Mouse (Mus musculus): Measurements from ENCODE around the gene Rasd2.

The Rasd2 gene

DNA sequence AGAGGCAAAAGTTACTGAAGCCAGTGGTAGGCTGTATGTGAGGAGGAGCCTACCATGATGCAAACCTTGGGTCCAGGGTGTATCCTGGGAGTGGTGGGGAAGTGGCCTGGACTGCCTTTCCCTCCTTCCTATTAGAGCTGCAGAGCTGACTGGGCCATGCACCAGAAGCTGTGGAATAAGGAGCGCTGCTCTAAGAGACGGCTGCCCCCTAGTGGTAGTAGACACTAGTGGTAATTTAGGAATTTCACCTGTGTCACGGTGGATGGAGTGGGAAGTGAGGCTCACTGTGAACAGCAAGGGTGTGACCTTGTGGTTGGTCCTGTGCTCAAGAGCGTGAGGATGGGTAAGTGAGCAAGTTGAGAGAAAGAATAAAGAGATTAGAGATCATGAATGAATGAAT lies 4.2 kb downstream of the Rasd2 start:
- in situ Hi-C loops (cut with MboI, MseI), result loop anchor here (5.0 to 10.0 kb wide), 3 partner anchors 83 to 146 kb away; no protein-coding TSS in a partner anchor

GRCm38 (mm10) chr8:75219877-75220738 lies 6.4 kb downstream of the Rasd2 start:
- in situ Hi-C loops (cut with MboI, MseI), result loop anchor here (5.0 to 10.0 kb wide), 3 partner anchors 85 to 148 kb away; no protein-coding TSS in a partner anchor

DNA sequence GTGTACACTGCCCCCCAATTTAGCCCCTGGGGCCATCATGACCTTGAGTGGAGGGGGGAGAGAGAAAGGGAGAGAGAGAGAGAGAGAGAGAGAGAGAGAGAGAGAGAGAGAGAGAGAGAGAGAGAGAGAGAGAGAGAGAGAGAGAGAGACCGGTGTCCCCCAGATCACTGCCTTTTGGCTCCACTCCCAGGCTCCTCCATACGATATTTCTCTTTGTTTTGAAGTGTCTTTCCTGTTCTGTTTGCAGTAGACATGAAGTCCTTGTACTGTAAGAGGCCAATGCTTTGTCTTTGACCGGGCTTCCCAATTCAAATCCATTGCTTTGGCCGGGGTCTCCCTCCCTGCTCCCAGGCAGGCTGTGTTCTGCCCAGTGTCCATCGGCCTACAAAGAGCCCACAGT lies 8.9 kb downstream of the Rasd2 start:
- in situ Hi-C loops (cut with MboI, MseI), result no loop called here

DNA sequence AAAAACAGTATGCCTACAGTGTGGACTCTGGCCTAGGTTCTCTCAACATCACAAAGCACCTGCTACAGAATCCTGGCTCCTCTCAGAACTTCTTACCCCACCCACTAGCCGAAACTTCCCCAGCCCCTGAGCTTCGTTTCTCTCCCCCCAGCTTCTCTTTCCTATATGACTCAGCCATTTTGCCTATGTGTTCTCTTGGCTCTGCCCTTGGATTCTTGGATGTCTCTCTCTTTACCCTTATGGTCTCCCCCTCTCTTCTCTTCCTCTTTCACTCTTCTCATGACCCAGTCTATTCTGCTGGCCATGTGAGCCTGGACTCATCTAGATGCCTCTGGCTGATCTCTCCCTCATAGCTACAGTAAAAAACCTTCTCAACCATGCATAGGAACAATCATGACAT lies 13.0 kb downstream of the Rasd2 start:
- in situ Hi-C loops (cut with MboI, MseI), result no loop called here

DNA sequence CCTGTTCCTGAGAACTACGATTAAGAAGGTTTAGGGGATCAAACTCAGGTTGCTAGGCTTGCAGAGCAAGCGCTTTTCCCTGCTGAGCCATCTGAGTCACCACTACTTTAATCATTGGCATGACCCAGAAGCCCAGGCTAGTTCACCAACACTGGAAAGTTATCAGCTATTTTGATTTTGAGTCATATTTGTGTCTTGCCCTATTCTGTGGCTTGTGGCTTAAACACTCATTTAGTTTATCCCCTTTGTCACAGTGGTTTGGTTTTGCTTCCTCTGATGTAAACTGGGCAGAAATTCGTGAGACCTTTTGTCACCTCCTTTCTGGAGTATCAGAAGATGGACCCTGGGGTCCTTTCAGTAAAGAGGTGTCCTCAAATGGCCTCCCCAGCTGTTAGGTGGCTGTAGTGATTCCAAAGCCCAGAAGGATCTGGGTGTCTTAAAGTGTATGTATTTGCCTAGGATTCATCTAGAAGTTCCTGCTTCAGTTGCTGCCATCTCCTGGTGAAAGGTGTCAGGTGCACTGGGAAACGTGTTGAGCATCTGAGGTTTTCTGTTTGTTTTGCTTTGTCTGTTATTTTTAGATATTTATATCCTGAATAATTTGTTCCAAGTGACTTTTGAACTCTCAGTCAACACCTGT lies 20.3 kb downstream of the Rasd2 start:
- in situ Hi-C loops (cut with MboI, MseI), result no loop called here

GRCm38 (mm10) chr8:75247331-75247730 lies 33.6 kb downstream of the Rasd2 start:
- in situ Hi-C loops (cut with MboI, MseI), result no loop called here

GRCm38 (mm10) chr8:75249186-75249585 lies 35.4 kb downstream of the Rasd2 start:
- in situ Hi-C loops (cut with MboI, MseI), result no loop called here

DNA sequence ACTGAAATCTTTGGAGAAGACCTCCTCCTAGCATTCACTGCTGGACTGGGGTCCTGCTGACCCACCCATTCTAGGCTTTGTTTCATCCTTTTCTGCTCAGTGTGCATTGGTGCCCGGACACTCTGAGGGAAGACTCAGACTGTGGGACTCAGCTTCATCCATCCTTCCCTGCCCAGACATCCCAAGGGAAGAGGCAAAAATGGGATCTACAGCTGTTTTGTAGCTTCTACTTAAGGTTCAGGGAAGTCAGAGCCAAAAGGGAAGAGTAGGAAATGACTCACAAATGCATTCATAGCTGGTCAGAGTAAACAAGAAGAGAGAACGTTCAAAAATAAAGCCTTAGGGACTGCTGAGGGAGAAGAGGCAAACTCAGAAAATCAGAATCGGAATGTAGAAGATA lies 40.3 kb downstream of the Rasd2 start:
- in situ Hi-C loops (cut with MboI, MseI), result no loop called here

DNA sequence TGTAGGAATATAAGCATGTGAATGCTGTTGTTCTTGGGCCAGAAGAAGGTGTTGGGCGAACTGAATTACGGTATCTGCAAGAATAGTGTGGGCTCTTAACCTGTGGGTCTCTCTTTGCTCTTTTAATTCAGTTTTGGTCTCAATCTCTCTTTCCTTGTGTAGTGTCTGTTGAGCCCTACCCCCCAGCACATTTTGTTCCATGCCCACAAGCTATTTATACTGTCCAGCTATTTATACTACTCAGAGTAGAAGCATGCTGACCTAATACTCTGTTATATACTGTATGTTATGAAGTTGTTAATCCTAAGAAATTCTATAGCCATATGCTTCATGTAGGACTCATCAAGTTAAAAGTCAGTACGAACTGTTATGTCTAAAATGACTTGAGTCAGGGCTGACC lies 41.9 kb downstream of the Rasd2 start:
- in situ Hi-C loops (cut with MboI, MseI), result no loop called here

DNA sequence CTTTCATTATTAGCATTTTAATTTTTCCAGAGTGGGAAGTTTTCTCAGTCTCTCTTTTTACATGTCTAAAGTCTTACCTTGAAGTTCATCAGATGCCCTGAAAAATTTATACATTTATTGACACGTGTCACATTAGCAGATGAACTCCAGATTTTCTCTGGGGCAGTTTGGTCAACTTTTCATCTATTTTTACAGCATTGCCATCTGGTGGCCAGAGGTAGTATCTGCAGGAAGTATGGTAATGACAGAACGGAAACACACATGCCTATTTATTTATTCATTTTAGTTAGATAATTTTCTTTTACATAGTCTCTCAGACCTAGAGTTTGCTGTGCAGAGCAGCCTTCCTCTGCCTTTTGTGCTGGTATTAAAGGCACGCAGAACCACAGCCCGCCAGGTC lies 58.4 kb downstream of the Rasd2 start:
- in situ Hi-C loops (cut with MboI, MseI), result no loop called here

All from T-helper 17 cell (primary cell).